Mouse (Mus musculus): ENCODE measurements at regions not wholly inside any gene's neighbourhood (a gene's known extent, or its start where the extent isn't known, plus 50 kb on each side); places are given as distances from the start of the nearest gene placed in this dataset.

- no peak for DNase-seq (ENCODE audit: low spot score in 2 of 2)
Observed at GRCm38 (mm10) chr12:71370091-71370490, 60.4 kb downstream of the Dact1 start.

GRCm38 (mm10) chr12:71371948-71372347, 62.3 kb downstream of the Dact1 start:
- DNase-seq (ENCODE audit: low spot score in 2 of 2): no peak

GRCm38 (mm10) chr12:71373633-71374032, 63.9 kb downstream of the Dact1 start:
- no peak for DNase-seq (ENCODE audit: low spot score in 2 of 2)

GRCm38 (mm10) chr12:71376446-71376845, 66.8 kb downstream of the Dact1 start:
- no peak for DNase-seq (ENCODE audit: low spot score in 2 of 2)

GRCm38 (mm10) chr12:71376966-71377365, 67.3 kb downstream of the Dact1 start:
- DNase-seq (ENCODE audit: low spot score in 2 of 2): no peak

- DNase-seq (ENCODE audit: low spot score in 2 of 2): no peak
Observed at GRCm38 (mm10) chr12:71379626-71380423, 70.1 kb downstream of the Dact1 start.

- no peak for DNase-seq (ENCODE audit: low spot score in 2 of 2)
Observed at GRCm38 (mm10) chr12:71380424-71380761, 70.7 kb downstream of the Dact1 start.

GRCm38 (mm10) chr12:71386251-71386650, 76.6 kb downstream of the Dact1 start:
- no peak for DNase-seq (ENCODE audit: low spot score in 2 of 2)

GRCm38 (mm10) chr12:71391481-71391880, 81.8 kb downstream of the Dact1 start:
- no peak for DNase-seq (ENCODE audit: low spot score in 2 of 2)

- DNase-seq (ENCODE audit: low spot score in 2 of 2): no peak
Observed at GRCm38 (mm10) chr12:71393752-71394151, 84.1 kb downstream of the Dact1 start.

GRCm38 (mm10) chr12:71397456-71397855, 87.8 kb downstream of the Dact1 start:
- DNase-seq (ENCODE audit: low spot score in 2 of 2): no peak

GRCm38 (mm10) chr12:71398701-71399100, 89.0 kb downstream of the Dact1 start:
- peak in 1 of 2 experiments; percentile 58 for DNase-seq (ENCODE audit: low spot score in 2 of 2)

GRCm38 (mm10) chr12:71400201-71400600, 90.5 kb downstream of the Dact1 start:
- DNase-seq (ENCODE audit: low spot score in 2 of 2): no peak

GRCm38 (mm10) chr12:71401621-71402416, 92.1 kb downstream of the Dact1 start:
- no peak for DNase-seq (ENCODE audit: low spot score in 2 of 2)

GRCm38 (mm10) chr12:71407294-71407693, 97.6 kb downstream of the Dact1 start:
- DNase-seq (ENCODE audit: low spot score in 2 of 2): no peak

- no peak for DNase-seq (ENCODE audit: low spot score in 2 of 2)
Observed at GRCm38 (mm10) chr12:71408396-71409050, 98.8 kb downstream of the Dact1 start.

GRCm38 (mm10) chr12:71412331-71412730, 102.6 kb downstream of the Dact1 start:
- no peak for DNase-seq (ENCODE audit: low spot score in 2 of 2)

GRCm38 (mm10) chr12:71416968-71417367, 107.3 kb downstream of the Dact1 start:
- DNase-seq (ENCODE audit: low spot score in 2 of 2): no peak

- no peak for DNase-seq (ENCODE audit: low spot score in 2 of 2)
Observed at GRCm38 (mm10) chr12:71418186-71418585, 108.5 kb downstream of the Dact1 start.

- DNase-seq (ENCODE audit: low spot score in 2 of 2): no peak
Observed at GRCm38 (mm10) chr12:71419161-71419560, 109.5 kb downstream of the Dact1 start.

GRCm38 (mm10) chr12:71426023-71426719, 116.5 kb downstream of the Dact1 start:
- DNase-seq (ENCODE audit: low spot score in 2 of 2): no peak

GRCm38 (mm10) chr12:71427974-71428373, 118.3 kb downstream of the Dact1 start:
- DNase-seq (ENCODE audit: low spot score in 2 of 2): no peak

Data from cerebellum, postnatal 4 days (tissue).